Mouse (Mus musculus) liver, embryonic 11.5 days (tissue): Measurements from ENCODE around the gene Lpin2. TPM values are rescaled to one million over a fixed set of nuclear protein-coding genes. Genes with fewer than 3 reads are reported as not detected.
A peak's percentile ranks its signal among the peaks of the same experiment; 100 is the strongest.

Source experiments
- ATAC-seq: fragments of 200-750 bp; cut with Nextera tagmentation; replicated peaks from 2 replicates; pipeline ENCODE4 v1.8.0; 2017; ENCODE audit warnings: moderate number of reproducible peaks, mild to moderate bottlenecking, moderate TSS enrichment, moderate library complexity; ENCODE audit not compliant: low FRiP score
- DNase-seq: peaks from one replicate; pipeline ENCODE4 v3.0.0-alpha.2; 2017; ENCODE audit warnings: low spot score
- H3K27ac ChIP-seq: fragments of 300-500 bp; sonication (generic); 2 replicates; pipeline ENCODE4 v1.5.1; 2014; ENCODE audit warnings: mild to moderate bottlenecking, low read depth, low read length, control low read depth
- H3K27me3 ChIP-seq: fragments of 300-500 bp; sonication (generic); replicated peaks from 2 replicates; pipeline ENCODE4 v1.6.1; 2014; ENCODE audit warnings: low read length, mixed read lengths; ENCODE audit not compliant: control insufficient read depth, insufficient read depth
- H3K36me3 ChIP-seq: fragments of 300-500 bp; sonication (generic); 2 replicates; pipeline ENCODE4 v1.6.1; 2014; ENCODE audit warnings: mild to moderate bottlenecking, low read length, moderate library complexity, mixed read lengths; ENCODE audit not compliant: control insufficient read depth, insufficient read depth
- H3K4me1 ChIP-seq: fragments of 300-500 bp; sonication (generic); replicated peaks from 2 replicates; pipeline ENCODE4 v1.6.1; 2014; ENCODE audit warnings: low read length, mixed read lengths; ENCODE audit not compliant: control insufficient read depth, insufficient read depth
- H3K4me2 ChIP-seq: fragments of 300-500 bp; sonication (generic); 2 replicates; pipeline ENCODE4 v1.6.1; 2014; ENCODE audit warnings: mild to moderate bottlenecking, control low read depth, moderate library complexity
- H3K4me3 ChIP-seq: fragments of 300-500 bp; sonication (generic); 2 replicates; pipeline ENCODE4 v1.5.1; 2014; ENCODE audit warnings: low read depth, low read length, control low read depth
- H3K9ac ChIP-seq: fragments of 300-500 bp; sonication (generic); 2 replicates; pipeline ENCODE4 v1.6.1; 2014; ENCODE audit warnings: low read depth, low read length, control low read depth
- H3K9me3 ChIP-seq: fragments of 300-500 bp; sonication (generic); 2 replicates; pipeline ENCODE4 v1.6.1; 2016; ENCODE audit warnings: low read length, inconsistent platforms, mixed read lengths; ENCODE audit not compliant: control insufficient read depth
- WGBS: fragments of 180-500 bp; shearing (Covaris S2); extraction: QIAGEN DNeasy Blood & Tissue Kit; methylation state at CpG from one replicate; pipeline ENCODE4 v1.1.7; 2014; 5-methylcytosine and 5-hydroxymethylcytosine counted together
- polyA plus RNA-seq: library from polyadenylated mRNA; unstranded; fragments of >200 nt; fragmentation: Nextera tagmentation; extraction: Ambion mirVana; gene quantifications from 2 replicates; pipeline ENCODE4 v1.2.1, GENCODE M21; 2014

Gene Lpin2
- polyA plus RNA-seq, 1 experiment from 2014 or later: 37.7 TPM

GRCm38 (mm10) chr17:71164991-71165390, 17.4 kb upstream of the Lpin2 start:
- Histone ChIP-seq H3K9ac (no peak overlapping the region), H3K4me1 (peaks cover 17% of the 10 kb centered on the region), H3K27ac (no peak overlapping the region), H3K4me3 (no peak overlapping the region), H3K4me2 (no peak overlapping the region), H3K9me3 (no peaks in the 10 kb centered on the region), H3K36me3 (no peaks in the 10 kb centered on the region), H3K27me3 (no peaks in the 10 kb centered on the region)
- DNase-seq: no peak
- peak; percentile 27; the same call in 1 of the 2 replicates for ATAC-seq
- 51% methylated on average over 6 of the region's 6 CpGs for WGBS

GRCm38 (mm10) chr17:71168205-71168815, 14.1 kb upstream of the Lpin2 start:
- Histone ChIP-seq H3K9ac (no peak overlapping the region), H3K27ac (no peak overlapping the region; the same call in 1 of the 2 replicates), H3K9me3 (no peaks in the 10 kb centered on the region), H3K4me2 (no peak overlapping the region), H3K27me3 (no peaks in the 10 kb centered on the region), H3K4me3 (no peak overlapping the region), H3K36me3 (no peaks in the 10 kb centered on the region), H3K4me1 (peaks cover 32% of the 10 kb centered on the region)
- 60% methylated on average over 5 of the region's 5 CpGs for WGBS
- no peak for ATAC-seq
- DNase-seq: no peak

GRCm38 (mm10) chr17:71168846-71169245, 13.5 kb upstream of the Lpin2 start:
- no peak overlapping the region for H3K4me2 ChIP-seq
- DNase-seq: no peak
- H3K27ac ChIP-seq: no peak overlapping the region
- no peak overlapping the region for H3K9ac ChIP-seq
- peaks cover 32% of the 10 kb centered on the region for H3K4me1 ChIP-seq
- ATAC-seq: no peak
- H3K9me3 ChIP-seq: no peaks in the 10 kb centered on the region
- H3K36me3 ChIP-seq: no peaks in the 10 kb centered on the region
- H3K4me3 ChIP-seq: no peak overlapping the region
- WGBS: 72% methylated on average over 9 of the region's 9 CpGs
- no peaks in the 10 kb centered on the region for H3K27me3 ChIP-seq

GRCm38 (mm10) chr17:71169639-71170038, 12.7 kb upstream of the Lpin2 start:
- Histone ChIP-seq H3K4me3 (no peak overlapping the region), H3K4me2 (no peak overlapping the region), H3K4me1 (peaks cover 32% of the 10 kb centered on the region), H3K27me3 (no peaks in the 10 kb centered on the region), H3K36me3 (no peaks in the 10 kb centered on the region), H3K9me3 (no peaks in the 10 kb centered on the region), H3K9ac (no peak overlapping the region), H3K27ac (no peak overlapping the region)
- WGBS: 90% methylated on average over 1 of the region's 1 CpGs
- no peak for DNase-seq
- ATAC-seq: no peak

GRCm38 (mm10) chr17:71171161-71171560, 11.2 kb upstream of the Lpin2 start:
- Histone ChIP-seq H3K27me3 (no peaks in the 10 kb centered on the region), H3K4me3 (no peak overlapping the region), H3K36me3 (no peaks in the 10 kb centered on the region), H3K27ac (peak overlapping the region; percentile 45; the same call in 1 of the 2 replicates), H3K9me3 (no peaks in the 10 kb centered on the region), H3K4me1 (peaks cover 32% of the 10 kb centered on the region), H3K4me2 (no peak overlapping the region), H3K9ac (no peak overlapping the region)
- DNase-seq: no peak
- ATAC-seq: peak; percentile 78
- WGBS: 55% methylated on average over 4 of the region's 4 CpGs

- no peak overlapping the region for H3K4me2 ChIP-seq
- DNase-seq (no peak), ATAC-seq (no peak)
- H3K9ac ChIP-seq: no peak overlapping the region
- H3K27ac ChIP-seq: no peak overlapping the region
- WGBS: 64% methylated on average over 4 of the region's 4 CpGs
- no peaks in the 10 kb centered on the region for H3K36me3 ChIP-seq
- no peak overlapping the region for H3K4me3 ChIP-seq
- no peaks in the 10 kb centered on the region for H3K9me3 ChIP-seq
- H3K4me1 ChIP-seq: peaks cover 21% of the 10 kb centered on the region
- no peaks in the 10 kb centered on the region for H3K27me3 ChIP-seq
Observed at GRCm38 (mm10) chr17:71177336-71177735, 5.0 kb upstream of the Lpin2 start.

- H3K9me3 ChIP-seq: no peaks in the 10 kb centered on the region
- H3K27ac ChIP-seq: no peak overlapping the region
- no peaks in the 10 kb centered on the region for H3K36me3 ChIP-seq
- WGBS: 59% methylated on average over 2 of the region's 2 CpGs
- no peak for ATAC-seq
- H3K4me1 ChIP-seq: peaks cover 25% of the 10 kb centered on the region
- H3K4me2 ChIP-seq: no peak overlapping the region
- H3K4me3 ChIP-seq: no peak overlapping the region
- no peak overlapping the region for H3K9ac ChIP-seq
- H3K27me3 ChIP-seq: no peaks in the 10 kb centered on the region
- DNase-seq: no peak
Observed at GRCm38 (mm10) chr17:71177949-71178348, 4.4 kb upstream of the Lpin2 start.

- no peaks in the 10 kb centered on the region for H3K9me3 ChIP-seq
- no peaks in the 10 kb centered on the region for H3K36me3 ChIP-seq
- 31% methylated on average over 10 of the region's 10 CpGs for WGBS
- H3K9ac ChIP-seq: no peak overlapping the region; the same call in 1 of the 2 replicates
- H3K4me2 ChIP-seq: peak overlapping the region; percentile 37
- no peak for ATAC-seq
- H3K4me1 ChIP-seq: peaks cover 25% of the 10 kb centered on the region
- no peak overlapping the region for H3K27ac ChIP-seq
- H3K27me3 ChIP-seq: no peaks in the 10 kb centered on the region
- no peak overlapping the region for H3K4me3 ChIP-seq
- DNase-seq: no peak
Observed at GRCm38 (mm10) chr17:71178530-71179181, 3.7 kb upstream of the Lpin2 start.
